Mouse (Mus musculus) liver, embryonic 14.5 days (tissue): ENCODE data around the gene Mad1l1. TPM values are rescaled to one million over a fixed set of nuclear protein-coding genes. Genes with fewer than 3 reads are reported as not detected.

Experiments used
- ATAC-seq: fragments of 200-750 bp; cut with Nextera tagmentation; 2 replicates; pipeline ENCODE4 v1.8.0; 2017; ENCODE audit warnings: moderate number of reproducible peaks, mild to moderate bottlenecking, moderate library complexity; ENCODE audit not compliant: insufficient read depth
- DNase-seq, 3 experiments: peaks; one replicate each; pipeline ENCODE4 v3.0.0-alpha.2; 2012 to 2013; ENCODE audit warnings: low read depth in 3 of 3, low spot score in 3 of 3
- H3K27ac ChIP-seq: fragments of 300-500 bp; sonication (generic); 2 replicates; pipeline ENCODE4 v1.5.1; 2014; ENCODE audit warnings: moderate library complexity, mild to moderate bottlenecking, control low read depth, inconsistent platforms
- H3K27me3 ChIP-seq: fragments of 300-500 bp; sonication (generic); 2 replicates; pipeline ENCODE4 v1.6.1; 2014; ENCODE audit warnings: mild to moderate bottlenecking, low read length, moderate library complexity; ENCODE audit not compliant: control insufficient read depth, insufficient read depth
- H3K36me3 ChIP-seq: fragments of 300-500 bp; sonication (generic); replicated peaks from 2 replicates; pipeline ENCODE4 v1.6.1; 2014; ENCODE audit warnings: low read depth; ENCODE audit not compliant: control insufficient read depth, insufficient read depth
- H3K4me1 ChIP-seq, 2 experiments: fragments of 200-500 bp in 1 of 2; fragments of 300-500 bp in 1 of 2; sonication (generic) in 1 of 2; replicated peaks; 2 replicates each; pipeline ENCODE4 v1.6.1; 2012 to 2014; ENCODE audit warnings: antibody characterized with exemption in 1 of 2, inconsistent platforms in 1 of 2, low read length in 1 of 2; ENCODE audit not compliant: control insufficient read depth in 2 of 2, insufficient read depth in 2 of 2
- H3K4me2 ChIP-seq: fragments of 300-500 bp; sonication (generic); 2 replicates; pipeline ENCODE4 v1.6.1; 2014; ENCODE audit warnings: low read depth, mild to moderate bottlenecking, control low read depth, moderate library complexity
- H3K4me3 ChIP-seq, 2 experiments: fragments of 200-500 bp in 1 of 2; fragments of 300-500 bp in 1 of 2; sonication (generic) in 1 of 2; 2 replicates each; pipeline ENCODE4 v1.5.1; 2012 to 2014; ENCODE audit warnings: low read depth in 2 of 2, low read length in 2 of 2, mild to moderate bottlenecking in 2 of 2, control low read depth in 1 of 2, inconsistent platforms in 1 of 2, moderate library complexity in 1 of 2; ENCODE audit not compliant: insufficient read depth in 1 of 2
- H3K9ac ChIP-seq: fragments of 300-500 bp; sonication (generic); replicated peaks from 2 replicates; pipeline ENCODE4 v1.6.1; 2014; ENCODE audit warnings: mild to moderate bottlenecking, control low read depth, moderate library complexity
- H3K9me3 ChIP-seq: fragments of 300-500 bp; sonication (generic); 2 replicates; pipeline ENCODE4 v1.6.1; 2016; ENCODE audit warnings: low read length, mixed read lengths; ENCODE audit not compliant: control insufficient read depth
- CTCF ChIP-seq: IDR thresholded peaks from 2 replicates; pipeline ENCODE4 v1.5.1; 2016; ENCODE audit warnings: antibody characterized with exemption, low read depth, control low read depth
- EP300 ChIP-seq: IDR thresholded peaks from 2 replicates; pipeline ENCODE4 v1.6.1; 2016; ENCODE audit warnings: antibody characterized with exemption, low read depth
- WGBS: fragments of 180-500 bp; shearing (Covaris S2); extraction: QIAGEN DNeasy Blood & Tissue Kit; methylation state at CpG from one replicate; pipeline ENCODE4 v1.1.7; 2014; ENCODE audit not compliant: insufficient replicate concordance; 5-methylcytosine and 5-hydroxymethylcytosine counted together
- polyA plus RNA-seq, 2 experiments: library from polyadenylated mRNA; depleted of rRNA in 1 of 2; stranded (reverse) in 1 of 2; unstranded in 1 of 2; fragments of >200 nt; fragmentation: Nextera tagmentation in 1 of 2; extraction: Ambion mirVana in 1 of 2; gene quantifications; 2 replicates each; pipeline versions ENCODE4 v1.2.1 to v1.2.3; 2012 to 2014

Gene Mad1l1
- polyA plus RNA-seq, 2 experiments: 15.5 to 16.9 TPM

DNA sequence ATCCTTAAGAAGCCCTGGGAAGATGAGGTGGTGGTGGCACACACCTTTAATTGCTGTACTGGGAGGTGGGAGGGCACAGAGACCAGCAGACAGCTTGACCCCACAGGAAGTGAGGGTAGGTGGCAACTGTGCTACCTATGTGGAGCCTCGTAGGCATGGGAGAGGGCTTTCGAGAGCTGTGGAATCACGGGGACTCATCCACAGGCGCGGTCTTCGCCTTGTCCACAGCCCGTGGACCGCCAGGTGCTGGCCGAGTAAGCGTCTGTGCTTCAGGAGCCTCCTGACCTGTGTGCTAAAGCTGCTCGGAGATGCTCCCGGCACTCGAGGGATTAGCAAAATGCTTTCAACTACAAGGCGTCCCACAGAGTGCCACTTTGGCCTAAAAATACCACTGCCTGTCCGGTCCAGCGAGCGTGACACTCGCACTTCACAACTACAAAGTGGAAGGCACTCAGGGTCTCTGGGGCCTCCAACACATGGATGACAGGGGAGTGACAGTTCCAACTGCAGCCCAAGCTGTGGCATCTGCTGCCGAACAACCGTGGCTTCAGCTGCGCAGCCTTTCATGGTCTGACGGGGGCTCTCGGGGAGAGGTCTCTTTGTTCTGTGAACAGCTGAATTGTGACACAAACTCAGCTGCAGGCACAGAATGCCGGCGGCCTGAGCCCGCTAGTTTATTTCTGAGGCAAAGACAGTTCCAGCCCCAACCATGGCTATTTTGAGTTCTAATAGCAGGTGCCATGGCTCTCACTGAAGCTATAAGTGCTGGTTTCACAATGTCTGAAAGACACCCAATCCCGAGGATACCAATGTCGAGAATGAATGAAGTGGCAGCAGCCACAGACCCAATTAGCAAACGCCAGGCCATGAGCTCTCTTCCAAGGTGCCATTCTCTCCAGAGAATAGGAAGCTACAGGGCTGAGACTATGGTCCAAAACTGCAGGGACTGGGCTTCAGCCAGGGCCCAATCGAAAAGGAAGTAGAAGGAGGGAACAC is 57.3 kb downstream of the Mad1l1 start:
- no peaks in the 10 kb centered on the region for H3K9me3 ChIP-seq
- no peak for ATAC-seq
- no peak overlapping the region for H3K4me3 ChIP-seq
- H3K4me2 ChIP-seq: no peak overlapping the region
- TF ChIP-seq CTCF: no peak
- TF ChIP-seq EP300: no peak
- 0 out of 4 replicates have a peak, but pooled peaks cover 0 to 2% of the 10 kb centered on the region in 2 experiments for H3K4me1 ChIP-seq
- 86% methylated on average over 30 of the region's 30 CpGs for WGBS
- DNase-seq: no peak
- H3K36me3 ChIP-seq: no peaks in the 10 kb centered on the region; the same call in 1 of the 2 replicates
- no peaks in the 10 kb centered on the region for H3K27me3 ChIP-seq
- no peak overlapping the region for H3K9ac ChIP-seq
- no peak overlapping the region for H3K27ac ChIP-seq

DNA sequence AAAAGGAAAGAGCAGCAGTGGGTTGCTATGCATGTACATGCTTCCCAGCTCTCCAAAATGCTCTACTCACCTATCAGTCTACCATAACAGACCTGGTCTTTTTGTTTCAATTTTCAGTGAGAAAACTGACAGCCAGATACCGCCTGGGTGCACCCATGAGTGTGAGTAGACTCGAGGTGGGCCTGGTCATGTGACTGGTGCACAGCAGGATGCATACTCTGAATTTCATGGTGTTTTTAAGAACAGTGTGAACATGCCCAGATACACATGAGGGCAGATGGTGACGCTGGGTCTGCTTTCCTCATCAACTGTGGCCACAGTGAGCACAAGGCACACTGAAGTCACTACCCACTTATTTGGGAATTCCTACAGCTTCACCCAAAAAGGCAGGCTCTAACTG is 59.0 kb downstream of the Mad1l1 start:
- ATAC-seq: no peak
- no peak for TF ChIP-seq CTCF
- Histone ChIP-seq H3K27me3 (no peaks in the 10 kb centered on the region), H3K9ac (no peak overlapping the region), H3K27ac (no peak overlapping the region), H3K36me3 (no peaks in the 10 kb centered on the region; the same call in 1 of the 2 replicates), H3K9me3 (no peaks in the 10 kb centered on the region), H3K4me2 (no peak overlapping the region), H3K4me1 (0 out of 4 replicates have a peak, but pooled peaks cover 0 to 2% of the 10 kb centered on the region in 2 experiments), H3K4me3 (no peak overlapping the region)
- 83% methylated on average over 3 of the region's 3 CpGs for WGBS
- DNase-seq: no peak

- H3K9ac ChIP-seq: no peak overlapping the region
- WGBS: 71% methylated on average over 4 of the region's 4 CpGs
- no peaks in the 10 kb centered on the region for H3K27me3 ChIP-seq
- H3K27ac ChIP-seq: no peak overlapping the region
- DNase-seq (no peak), ATAC-seq (no peak)
- H3K4me3 ChIP-seq: no peak overlapping the region
- no peaks in the 10 kb centered on the region; the same call in 1 of the 2 replicates for H3K36me3 ChIP-seq
- TF ChIP-seq EP300: no peak
- no peak for TF ChIP-seq CTCF
- no peak overlapping the region for H3K4me2 ChIP-seq
- H3K4me1 ChIP-seq: no peaks in the 10 kb centered on the region
- no peaks in the 10 kb centered on the region for H3K9me3 ChIP-seq
Measured at GRCm38 (mm10) chr5:140261313-140261712, 60.0 kb downstream of the Mad1l1 start.

DNA sequence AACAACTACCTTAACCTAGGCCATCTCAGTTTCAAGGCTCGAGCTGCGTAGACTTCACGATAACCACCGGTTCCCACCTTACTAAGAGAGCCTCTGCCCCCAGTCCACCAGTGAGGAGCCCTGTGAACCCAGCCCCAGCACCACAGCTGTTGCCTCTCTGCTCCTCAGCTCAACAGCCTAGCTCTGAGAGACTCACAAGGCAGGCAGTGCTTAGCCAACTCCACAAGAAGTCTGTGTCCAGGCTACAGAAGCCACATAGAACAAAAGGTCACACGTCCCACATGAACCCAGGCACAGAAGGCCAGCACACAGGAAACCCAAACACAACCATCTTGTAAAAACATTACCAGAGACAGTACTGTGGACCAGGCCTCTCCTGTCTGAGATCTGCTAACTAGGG is 62.7 kb downstream of the Mad1l1 start:
- H3K4me1 ChIP-seq: no peaks in the 10 kb centered on the region
- H3K27ac ChIP-seq: no peak overlapping the region
- 84% methylated on average over 5 of the region's 5 CpGs for WGBS
- TF ChIP-seq CTCF (no peak), EP300 (no peak)
- H3K4me3 ChIP-seq: no peak overlapping the region
- DNase-seq (no peak), ATAC-seq (no peak)
- no peak overlapping the region for H3K4me2 ChIP-seq
- no peaks in the 10 kb centered on the region for H3K27me3 ChIP-seq
- no peaks in the 10 kb centered on the region; the same call in 1 of the 2 replicates for H3K36me3 ChIP-seq
- H3K9me3 ChIP-seq: no peaks in the 10 kb centered on the region
- no peak overlapping the region for H3K9ac ChIP-seq

DNA sequence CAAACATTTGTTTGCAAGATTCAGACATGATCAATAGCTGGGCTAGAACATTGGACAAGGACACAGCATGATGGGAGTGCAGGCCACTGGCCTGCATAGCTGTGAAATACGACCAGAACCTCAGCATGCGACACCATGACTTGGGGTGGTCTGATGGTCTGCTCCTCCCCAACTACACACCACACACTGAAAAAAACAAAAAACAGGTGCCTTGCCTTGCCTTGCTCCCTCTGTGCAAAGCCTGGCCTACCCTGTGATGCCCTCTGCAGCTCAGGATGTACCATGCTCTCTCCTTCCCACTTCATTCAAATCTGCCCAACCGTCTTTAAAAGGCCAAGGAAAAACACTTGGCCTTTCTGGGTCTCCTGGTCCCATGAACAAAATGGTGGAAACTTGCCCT is 63.3 kb downstream of the Mad1l1 start:
- no peaks in the 10 kb centered on the region; the same call in 1 of the 2 replicates for H3K36me3 ChIP-seq
- no peak for ATAC-seq
- no peak overlapping the region for H3K27ac ChIP-seq
- TF ChIP-seq CTCF: no peak
- TF ChIP-seq EP300: no peak
- 81% methylated on average over 3 of the region's 3 CpGs for WGBS
- H3K4me2 ChIP-seq: no peak overlapping the region
- H3K27me3 ChIP-seq: no peaks in the 10 kb centered on the region
- DNase-seq: no peak
- no peaks in the 10 kb centered on the region for H3K4me1 ChIP-seq
- no peak overlapping the region for H3K4me3 ChIP-seq
- H3K9ac ChIP-seq: no peak overlapping the region
- H3K9me3 ChIP-seq: no peaks in the 10 kb centered on the region
